Comparison of ENCODE assay signal across 8 mouse cellular contexts in the genomic region with DNA sequence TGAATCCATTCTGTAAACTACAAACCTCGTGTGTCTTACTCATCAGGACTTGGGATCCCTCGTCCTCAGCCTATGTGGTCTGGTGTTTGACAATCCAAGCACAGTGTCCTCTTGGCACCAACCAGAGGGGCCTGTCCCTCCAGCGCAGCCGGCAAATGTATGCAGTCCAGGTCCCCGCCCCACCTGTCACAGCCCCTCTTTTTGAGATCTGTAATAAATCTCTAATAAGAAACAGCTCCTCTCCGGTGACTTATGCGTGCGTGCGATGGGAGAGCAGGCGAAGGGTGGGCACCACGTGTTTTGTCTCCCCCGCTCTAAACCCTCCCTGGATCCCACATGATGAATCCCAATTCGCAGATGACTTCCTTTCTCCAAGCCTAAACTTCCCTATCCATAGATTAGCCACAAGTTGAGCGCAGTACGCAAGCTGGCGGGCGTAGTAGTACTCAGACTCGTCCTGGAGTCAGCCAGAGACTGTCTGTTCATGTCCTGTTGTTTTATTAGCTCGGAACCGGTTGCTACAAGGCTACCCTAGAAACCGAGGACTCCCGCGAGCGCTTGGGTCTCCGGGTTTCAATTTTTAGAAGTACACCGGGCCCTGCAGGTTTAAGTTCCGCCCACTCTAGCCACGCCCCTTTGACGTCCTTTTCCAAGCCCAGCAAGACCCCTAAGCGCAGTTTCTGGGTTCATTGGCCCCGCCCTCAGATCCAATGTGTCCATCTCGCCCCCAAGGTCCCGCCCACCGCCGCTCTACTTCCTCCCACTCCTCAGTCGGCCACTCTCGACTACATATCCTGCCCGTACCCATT. TPM values are rescaled to one million over a fixed set of nuclear protein-coding genes. Genes with fewer than 3 reads are reported as not detected.
A peak's percentile ranks its signal among the peaks of the same experiment; 100 is the strongest.
DNase-seq lines count a peak whose midpoint lies in the region; ATAC-seq and TF ChIP-seq lines count a peak whose summit lies in the region.

No protein-coding gene starts in this region.

- H3K4me3 ChIP-seq in heart, embryonic 11.5 days (ENCODE audit: low read depth, low read length) = peak overlapping the region; percentile 96
- peak overlapping the region; percentile 74 for H3K4me3 ChIP-seq in ES-Bruce4 (ENCODE audit: low read depth, low read length)
- H3K4me3 ChIP-seq in cerebellum, adult 2 months (replicated peaks; ENCODE audit: insufficient read depth, low read depth, low read length) = peak overlapping the region; percentile 65
- peak overlapping the region; percentile 58 for H3K4me3 ChIP-seq in midbrain, postnatal 0 days (ENCODE audit: low read depth, low read length)

- H3K9me3 ChIP-seq in heart, embryonic 11.5 days (replicated peaks; ENCODE audit: control insufficient read depth, low read length) = no peaks in the 10 kb centered on the region
- no peaks in the 10 kb centered on the region for H3K9me3 ChIP-seq in ES-Bruce4 (replicated peaks; ENCODE audit: control insufficient read depth, insufficient read depth, low read length, poor library complexity, severe bottlenecking)
- no peaks in the 10 kb centered on the region for H3K9me3 ChIP-seq in midbrain, postnatal 0 days (ENCODE audit: low read length)

- H3K27ac ChIP-seq in heart, embryonic 11.5 days (ENCODE audit: low read depth, low read length) = peak overlapping the region; percentile 85
- H3K27ac ChIP-seq in ES-Bruce4 (ENCODE audit: insufficient read depth, low read length) = peak overlapping the region; percentile 75
- peak overlapping the region; percentile 30; the same call in 1 of the 2 replicates for H3K27ac ChIP-seq in cerebellum, adult 2 months (ENCODE audit: insufficient read depth, low read length)
- peak overlapping the region; percentile 88 for H3K27ac ChIP-seq in midbrain, postnatal 0 days (ENCODE audit: low read depth, low read length)

- TF ChIP-seq CTCF in ES-Bruce4 (IDR thresholded peaks at IDR 0.05; ENCODE audit: low read depth, low read length) = no peak
- no peak for TF ChIP-seq CTCF in cerebellum, adult 2 months (IDR thresholded peaks at IDR 0.05; ENCODE audit: borderline replicate concordance, insufficient read depth, low read depth, low read length)
- no peak for TF ChIP-seq CTCF in midbrain, postnatal 0 days (IDR thresholded peaks at IDR 0.05)

- peak overlapping the region; percentile 72 for H3K9ac ChIP-seq in heart, embryonic 11.5 days (ENCODE audit: low read depth, low read length)
- peak overlapping the region; percentile 50 for H3K9ac ChIP-seq in ES-Bruce4 (ENCODE audit: low read depth, poor library complexity, severe bottlenecking)
- peak overlapping the region; percentile 34; the same call in 1 of the 2 replicates for H3K9ac ChIP-seq in midbrain, postnatal 0 days (replicated peaks; ENCODE audit: low read length, poor library complexity, severe bottlenecking)

- TF ChIP-seq EP300 in ES-Bruce4 (IDR thresholded peaks at IDR 0.05; ENCODE audit: insufficient read depth, low read depth, low read length) = no peak

- H3K27me3 ChIP-seq in heart, embryonic 11.5 days (ENCODE audit: control insufficient read depth, insufficient read depth, low read length) = no peaks in the 10 kb centered on the region
- no peaks in the 10 kb centered on the region for H3K27me3 ChIP-seq in ES-Bruce4 (ENCODE audit: control insufficient read depth, insufficient read depth, low read length, poor library complexity, severe bottlenecking)
- no peaks in the 10 kb centered on the region for H3K27me3 ChIP-seq in cerebellum, adult 2 months (ENCODE audit: control insufficient read depth, insufficient read depth, low read length)
- H3K27me3 ChIP-seq in midbrain, postnatal 0 days (ENCODE audit: insufficient read depth, low read length) = no peaks in the 10 kb centered on the region

- peak overlapping the region; percentile 87 for H3K4me2 ChIP-seq in heart, embryonic 11.5 days
- peak overlapping the region; percentile 77 for H3K4me2 ChIP-seq in midbrain, postnatal 0 days (ENCODE audit: low read depth, low read length, poor library complexity, severe bottlenecking)

- TF ChIP-seq POLR2A in ES-Bruce4 (IDR thresholded peaks at IDR 0.05; ENCODE audit: insufficient read depth, low read length) = no peak
- TF ChIP-seq POLR2A in cerebellum, adult 2 months (IDR thresholded peaks at IDR 0.05; ENCODE audit: borderline replicate concordance, insufficient read depth, low read length) = no peak; the same call in 1 of the 2 replicates

- no peak for DNase-seq in heart, adult 11 months
- DNase-seq in cerebellum, adult 2 months = peak in 1 of 2 experiments; percentile 43
- DNase-seq in gonadal fat pad, adult 2 months (ENCODE audit: low read depth) = peak; percentile 76
- DNase-seq in large intestine, adult 2 months (ENCODE audit: low read depth, low spot score) = peak; percentile 92
- DNase-seq in midbrain, postnatal 0 days (ENCODE audit: low spot score) = peak; percentile 99
- no peak for DNase-seq in frontal cortex, adult 2 months (ENCODE audit: extremely low spot score in 1 of 2, low spot score in 1 of 2)

- H3K36me3 ChIP-seq in heart, embryonic 11.5 days (ENCODE audit: control insufficient read depth, insufficient read depth, low read length) = peaks cover 31% of the 10 kb centered on the region
- peaks cover 17% of the 10 kb centered on the region for H3K36me3 ChIP-seq in ES-Bruce4 (ENCODE audit: control insufficient read depth, insufficient read depth, low read length, poor library complexity, severe bottlenecking)
- peaks cover 54% of the 10 kb centered on the region for H3K36me3 ChIP-seq in midbrain, postnatal 0 days (ENCODE audit: insufficient read depth, low read length)

- ATAC-seq in heart, embryonic 11.5 days (replicated peaks; ENCODE audit: insufficient number of reproducible peaks, low FRiP score, low TSS enrichment) = no peak
- ATAC-seq in midbrain, postnatal 0 days (ENCODE audit: low FRiP score) = no peak; the same call in 1 of the 2 replicates

- WGBS in heart, embryonic 11.5 days (ENCODE audit: insufficient replicate concordance) = 2% methylated on average over 38 of the region's 38 CpGs
- WGBS in cerebellum, adult 2 months = under 1% methylated on average over 38 of the region's 38 CpGs
- under 1% methylated on average over 38 of the region's 38 CpGs for WGBS in large intestine, adult 2 months
- WGBS in midbrain, postnatal 0 days = under 1% methylated on average over 37 of the region's 38 CpGs

- peaks cover 37% of the 10 kb centered on the region for H3K4me1 ChIP-seq in heart, embryonic 11.5 days (ENCODE audit: control insufficient read depth, insufficient read depth, low read length)
- H3K4me1 ChIP-seq in ES-Bruce4 (ENCODE audit: control insufficient read depth, insufficient read depth, low read length) = no peaks in the 10 kb centered on the region
- H3K4me1 ChIP-seq in cerebellum, adult 2 months (ENCODE audit: control insufficient read depth, insufficient read depth, low read length) = peaks cover 17% of the 10 kb centered on the region; the same call in 1 of the 2 replicates
- 0 out of 2 replicates have a peak, but pooled peaks cover 3% of the 10 kb centered on the region for H3K4me1 ChIP-seq in midbrain, postnatal 0 days (ENCODE audit: insufficient read depth, low read length)

RNA-seq across cellular contexts. Expression of a gene that starts 1.0 kb away (rescaled TPM):
- polyA plus RNA-seq in heart, embryonic 11.5 days (2014; fragmentation: Nextera tagmentation; extraction: Ambion mirVana) = 20.2 and 25.0 TPM in 2 replicates
- polyA plus RNA-seq in ES-Bruce4 (2011; ENCODE audit: insufficient read depth, insufficient read length, low read depth, missing spikeins) = 17.5 and 18.2 TPM in 2 replicates
- polyA plus RNA-seq in cerebellum, adult 2 months (2012; rRNA removed) = 36.3 and 36.9 TPM in 2 replicates
- polyA plus RNA-seq in gonadal fat pad, adult 2 months (2012; rRNA removed) = 24.8 and 25.0 TPM in 2 replicates
- 25.7 and 28.1 TPM in 2 replicates for polyA plus RNA-seq in large intestine, adult 2 months (2012; rRNA removed)
- 19.5 and 22.7 TPM in 2 replicates for total RNA-seq in midbrain, postnatal 0 days (2014; rRNA removed)
- 18.4 and 20.2 TPM in 2 replicates for polyA plus RNA-seq in midbrain, postnatal 0 days (2015; fragmentation: Nextera tagmentation; extraction: Ambion mirVana)
- polyA plus RNA-seq in frontal cortex, adult 2 months (2012; rRNA removed) = 31.5 and 31.9 TPM in 2 replicates

RNA-seq across cellular contexts. Expression of a gene that starts 8.6 kb away (rescaled TPM):
- 10.9 and 11.2 TPM in 2 replicates for polyA plus RNA-seq in heart, embryonic 11.5 days (2014; fragmentation: Nextera tagmentation; extraction: Ambion mirVana)
- polyA plus RNA-seq in ES-Bruce4 (2011; ENCODE audit: insufficient read depth, insufficient read length, low read depth, missing spikeins) = 0.57 and 1.5 TPM in 2 replicates
- polyA plus RNA-seq in cerebellum, adult 2 months (2012; rRNA removed) = 2.2 and 3.2 TPM in 2 replicates
- 8.3 and 9.3 TPM in 2 replicates for polyA plus RNA-seq in gonadal fat pad, adult 2 months (2012; rRNA removed)
- 7.0 and 8.0 TPM in 2 replicates for polyA plus RNA-seq in large intestine, adult 2 months (2012; rRNA removed)
- 4.3 and 7.0 TPM in 2 replicates for total RNA-seq in midbrain, postnatal 0 days (2014; rRNA removed)
- polyA plus RNA-seq in midbrain, postnatal 0 days (2015; fragmentation: Nextera tagmentation; extraction: Ambion mirVana) = 3.8 and 4.7 TPM in 2 replicates
- 2.3 and 3.3 TPM in 2 replicates for polyA plus RNA-seq in frontal cortex, adult 2 months (2012; rRNA removed)

RNA-seq across cellular contexts. Expression of a gene that starts 23.1 kb away (rescaled TPM):
- not detected in 2 replicates for polyA plus RNA-seq in heart, embryonic 11.5 days (2014; fragmentation: Nextera tagmentation; extraction: Ambion mirVana)
- polyA plus RNA-seq in ES-Bruce4 (2011; ENCODE audit: insufficient read depth, insufficient read length, low read depth, missing spikeins) = 1.0 and 1.2 TPM in 2 replicates
- polyA plus RNA-seq in cerebellum, adult 2 months (2012; rRNA removed) = 0.97 and 1.0 TPM in 2 replicates
- 1.4 and 1.7 TPM in 2 replicates for polyA plus RNA-seq in gonadal fat pad, adult 2 months (2012; rRNA removed)
- 0.78 and 0.95 TPM in 2 replicates for polyA plus RNA-seq in large intestine, adult 2 months (2012; rRNA removed)
- total RNA-seq in midbrain, postnatal 0 days (2014; rRNA removed) = 0.09 and 0.16 TPM in 2 replicates
- polyA plus RNA-seq in midbrain, postnatal 0 days (2015; fragmentation: Nextera tagmentation; extraction: Ambion mirVana) = not detected in 2 replicates
- 0.96 and 1.1 TPM in 2 replicates for polyA plus RNA-seq in frontal cortex, adult 2 months (2012; rRNA removed)

RNA-seq across cellular contexts. Expression of a gene that starts 27.2 kb away (rescaled TPM):
- 30.2 and 32.1 TPM in 2 replicates for polyA plus RNA-seq in heart, embryonic 11.5 days (2014; fragmentation: Nextera tagmentation; extraction: Ambion mirVana)
- 28.3 and 31.5 TPM in 2 replicates for polyA plus RNA-seq in ES-Bruce4 (2011; ENCODE audit: insufficient read depth, insufficient read length, low read depth, missing spikeins)
- 288 and 314 TPM in 2 replicates for polyA plus RNA-seq in cerebellum, adult 2 months (2012; rRNA removed)
- 57.9 and 58.4 TPM in 2 replicates for polyA plus RNA-seq in gonadal fat pad, adult 2 months (2012; rRNA removed)
- polyA plus RNA-seq in large intestine, adult 2 months (2012; rRNA removed) = 30.6 and 43.4 TPM in 2 replicates
- total RNA-seq in midbrain, postnatal 0 days (2014; rRNA removed) = 248 and 256 TPM in 2 replicates
- 125 and 129 TPM in 2 replicates for polyA plus RNA-seq in midbrain, postnatal 0 days (2015; fragmentation: Nextera tagmentation; extraction: Ambion mirVana)
- 326 and 360 TPM in 2 replicates for polyA plus RNA-seq in frontal cortex, adult 2 months (2012; rRNA removed)

RNA-seq across cellular contexts. Expression of a gene that starts 28.6 kb away (rescaled TPM):
- polyA plus RNA-seq in heart, embryonic 11.5 days (2014; fragmentation: Nextera tagmentation; extraction: Ambion mirVana) = 0.90 and 1.4 TPM in 2 replicates
- 41.5 and 42.7 TPM in 2 replicates for polyA plus RNA-seq in ES-Bruce4 (2011; ENCODE audit: insufficient read depth, insufficient read length, low read depth, missing spikeins)
- 0.51 and 1.2 TPM in 2 replicates for polyA plus RNA-seq in cerebellum, adult 2 months (2012; rRNA removed)
- polyA plus RNA-seq in gonadal fat pad, adult 2 months (2012; rRNA removed) = 21.4 and 29.9 TPM in 2 replicates
- polyA plus RNA-seq in large intestine, adult 2 months (2012; rRNA removed) = 140 and 172 TPM in 2 replicates
- total RNA-seq in midbrain, postnatal 0 days (2014; rRNA removed) = 6.5 and 9.2 TPM in 2 replicates
- 5.1 and 6.3 TPM in 2 replicates for polyA plus RNA-seq in midbrain, postnatal 0 days (2015; fragmentation: Nextera tagmentation; extraction: Ambion mirVana)
- polyA plus RNA-seq in frontal cortex, adult 2 months (2012; rRNA removed) = 0.34 and 0.46 TPM in 2 replicates

Comparison
In these comparisons a context has a peak if more than half of its experiments do, and no peak if none do; other contexts are left out.
1. H3K27ac ChIP-seq: peak in every context shown above with its lines; median percentile 88 in midbrain, postnatal 0 days; 85 in heart, embryonic 11.5 days; 75 in ES-Bruce4; 30 in cerebellum, adult 2 months.
2. DNase-seq: peak in gonadal fat pad, adult 2 months (single experiment), large intestine, adult 2 months (single experiment) and midbrain, postnatal 0 days (single experiment); none in heart, adult 11 months (single experiment) and frontal cortex, adult 2 months (0 of 2).
3. Peak in every context shown above with its lines, with median percentiles within 50 percentile points of each other: H3K4me3 ChIP-seq and H3K9ac ChIP-seq.